Mouse (Mus musculus): ENCODE data around the gene Ms4a1.

DNA sequence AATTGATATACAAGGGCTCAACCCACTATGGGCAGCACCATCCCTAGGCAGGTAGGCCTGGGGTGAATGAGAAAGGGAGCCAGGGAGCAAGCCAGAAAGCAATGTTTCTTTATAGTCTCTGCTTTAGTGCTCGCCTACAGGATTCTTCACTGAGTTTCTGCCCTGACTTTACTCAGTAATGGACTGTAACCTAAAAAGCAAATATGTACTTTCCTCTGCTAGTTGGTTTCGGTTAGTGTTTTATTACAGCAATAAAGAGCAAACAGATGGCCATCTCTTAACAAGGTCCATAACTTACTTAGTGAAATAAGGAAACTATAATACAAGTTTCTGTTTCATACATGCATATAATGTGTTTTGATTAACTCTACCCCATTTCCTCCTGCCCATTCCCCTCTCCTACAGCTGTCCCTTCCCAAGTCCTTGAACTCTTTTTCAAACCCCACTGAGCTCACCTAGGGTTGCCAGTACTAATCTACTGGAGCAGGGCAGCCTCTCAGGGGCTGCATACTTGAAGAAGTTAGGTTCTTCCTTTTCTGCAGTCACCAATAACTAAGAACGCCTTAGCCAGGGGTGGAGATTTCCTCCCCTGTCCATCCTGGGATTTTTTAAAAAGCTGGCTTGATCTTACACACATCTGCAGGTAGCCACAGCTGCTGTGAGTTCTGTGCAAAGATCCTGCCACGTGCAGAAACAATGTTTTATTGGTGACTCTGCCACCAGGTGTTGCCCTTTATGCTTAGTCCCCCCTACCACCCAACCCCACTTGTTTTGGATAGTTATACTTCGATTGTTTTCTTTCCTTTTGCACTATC is 30.9 kb downstream of the Ms4a1 start:
- TF ChIP-seq CTCF (IDR thresholded peaks at IDR 0.05; ENCODE audit: low read depth) (no peak), EP300 (IDR thresholded peaks at IDR 0.05; ENCODE audit: low read depth) (no peak)
